Mouse (Mus musculus): ENCODE measurements around the gene Tfpi. TPM values are rescaled to one million over a fixed set of nuclear protein-coding genes. Genes with fewer than 3 reads are reported as not detected.

Tfpi gene
- polyA plus RNA-seq (2012; rRNA removed) = 2.4 and 2.8 TPM in 2 replicates

- no peak for DNase-seq
- no peaks in the 10 kb centered on the region for H3K27me3 ChIP-seq (ENCODE audit: control insufficient read depth, insufficient read depth, low read length)
- WGBS = 53% methylated on average over 4 of the region's 4 CpGs
- no peak within 1 kb of the TSS for H3K27ac ChIP-seq (ENCODE audit: insufficient read depth, low read length)
- no peak for TF ChIP-seq POLR2A (IDR thresholded peaks at IDR 0.05; ENCODE audit: borderline replicate concordance, insufficient read depth, low read length)
- no peak for TF ChIP-seq CTCF (IDR thresholded peaks at IDR 0.05; ENCODE audit: borderline replicate concordance, insufficient read depth, low read depth, low read length)
- H3K4me3 ChIP-seq (replicated peaks; ENCODE audit: insufficient read depth, low read depth, low read length) = no peak within 1 kb of the TSS
- no peaks in the 10 kb centered on the region for H3K4me1 ChIP-seq (ENCODE audit: control insufficient read depth, insufficient read depth, low read length)
Observed at GRCm38 (mm10) chr2:84476577-84476976, at the start of gene Tfpi. Gene Tfpi, minus strand, starts transcription at chr2:84476775.

DNA sequence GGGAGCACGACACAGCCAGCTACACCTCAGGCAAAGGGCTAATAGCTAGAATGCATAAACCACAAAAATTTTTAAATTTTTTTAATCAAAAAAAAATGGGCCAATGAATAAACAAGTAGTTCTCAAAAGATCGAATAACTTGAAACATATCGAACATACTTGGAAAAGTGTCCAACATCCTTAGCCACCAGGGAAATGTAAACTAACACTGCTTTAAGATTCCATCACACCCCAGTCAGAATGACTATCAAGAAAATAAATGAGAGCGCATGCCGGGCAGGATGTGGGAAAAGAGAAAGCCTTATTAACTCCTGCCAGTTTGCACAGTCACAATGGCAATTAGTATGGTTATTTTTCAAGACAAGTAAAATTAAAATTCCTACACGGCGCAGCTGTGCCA, 49.6 kb upstream of the Tfpi start:
- H3K4me1 ChIP-seq (ENCODE audit: control insufficient read depth, insufficient read depth, low read length) = no peaks in the 10 kb centered on the region
- WGBS = 76% methylated on average over 7 of the region's 7 CpGs
- H3K4me3 ChIP-seq (replicated peaks; ENCODE audit: insufficient read depth, low read depth, low read length) = no peak overlapping the region
- no peaks in the 10 kb centered on the region for H3K27me3 ChIP-seq (ENCODE audit: control insufficient read depth, insufficient read depth, low read length)
- no peak for DNase-seq
- no peak for TF ChIP-seq CTCF (IDR thresholded peaks at IDR 0.05; ENCODE audit: borderline replicate concordance, insufficient read depth, low read depth, low read length)
- no peak for TF ChIP-seq POLR2A (IDR thresholded peaks at IDR 0.05; ENCODE audit: borderline replicate concordance, insufficient read depth, low read length)
- no peak overlapping the region for H3K27ac ChIP-seq (ENCODE audit: insufficient read depth, low read length)

DNA sequence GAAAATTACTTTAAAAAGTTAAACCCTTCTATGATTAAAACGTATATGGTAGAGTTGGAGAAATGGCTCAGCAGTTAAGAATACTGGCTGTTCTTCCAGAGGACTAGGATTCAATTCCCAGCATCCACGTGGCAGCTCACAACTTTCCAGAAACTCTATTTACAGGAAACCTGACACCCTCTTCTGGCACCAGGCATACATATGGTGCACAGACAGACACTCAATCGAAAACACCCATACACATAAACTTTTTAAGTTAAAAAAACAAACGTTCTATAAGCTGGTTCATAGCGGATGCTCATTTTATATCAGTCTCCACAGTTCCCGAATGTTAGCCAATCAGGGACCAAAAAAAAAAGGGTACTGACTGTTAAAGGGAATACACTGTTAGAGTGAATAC, 49.2 kb upstream of the Tfpi start:
- Histone ChIP-seq H3K4me3 (replicated peaks; ENCODE audit: insufficient read depth, low read depth, low read length) (no peak overlapping the region), H3K4me1 (ENCODE audit: control insufficient read depth, insufficient read depth, low read length) (no peaks in the 10 kb centered on the region), H3K27ac (ENCODE audit: insufficient read depth, low read length) (no peak overlapping the region), H3K27me3 (ENCODE audit: control insufficient read depth, insufficient read depth, low read length) (no peaks in the 10 kb centered on the region)
- DNase-seq = no peak
- WGBS = 76% methylated on average over 6 of the region's 6 CpGs
- TF ChIP-seq POLR2A (IDR thresholded peaks at IDR 0.05; ENCODE audit: borderline replicate concordance, insufficient read depth, low read length) (no peak), CTCF (IDR thresholded peaks at IDR 0.05; ENCODE audit: borderline replicate concordance, insufficient read depth, low read depth, low read length) (no peak)

DNA sequence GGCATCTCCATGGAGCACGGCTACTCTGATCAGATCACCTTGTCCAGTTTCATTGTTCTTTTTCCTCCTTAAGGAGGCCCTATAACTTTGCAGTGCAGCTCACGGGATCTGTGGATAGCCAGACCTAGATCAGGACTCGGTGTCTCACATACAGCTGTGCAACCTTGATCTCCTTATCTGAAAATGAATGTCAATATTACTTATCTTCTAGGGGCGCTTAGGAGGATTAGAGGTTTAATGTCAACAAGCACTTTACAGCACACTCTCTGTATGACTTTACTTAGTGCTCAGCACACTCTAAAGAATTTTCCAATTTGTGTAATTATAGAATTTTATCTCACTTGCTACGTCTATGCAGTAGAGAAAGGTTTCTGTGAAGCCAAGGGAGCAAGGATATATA, 48.5 kb upstream of the Tfpi start:
- H3K4me3 ChIP-seq (replicated peaks; ENCODE audit: insufficient read depth, low read depth, low read length) = no peak overlapping the region
- DNase-seq = no peak
- H3K4me1 ChIP-seq (ENCODE audit: control insufficient read depth, insufficient read depth, low read length) = no peaks in the 10 kb centered on the region
- no peaks in the 10 kb centered on the region for H3K27me3 ChIP-seq (ENCODE audit: control insufficient read depth, insufficient read depth, low read length)
- TF ChIP-seq POLR2A (IDR thresholded peaks at IDR 0.05; ENCODE audit: borderline replicate concordance, insufficient read depth, low read length) = no peak
- TF ChIP-seq CTCF (IDR thresholded peaks at IDR 0.05; ENCODE audit: borderline replicate concordance, insufficient read depth, low read depth, low read length) = no peak
- no peak overlapping the region for H3K27ac ChIP-seq (ENCODE audit: insufficient read depth, low read length)
- WGBS = 88% methylated on average over 5 of the region's 5 CpGs

DNA sequence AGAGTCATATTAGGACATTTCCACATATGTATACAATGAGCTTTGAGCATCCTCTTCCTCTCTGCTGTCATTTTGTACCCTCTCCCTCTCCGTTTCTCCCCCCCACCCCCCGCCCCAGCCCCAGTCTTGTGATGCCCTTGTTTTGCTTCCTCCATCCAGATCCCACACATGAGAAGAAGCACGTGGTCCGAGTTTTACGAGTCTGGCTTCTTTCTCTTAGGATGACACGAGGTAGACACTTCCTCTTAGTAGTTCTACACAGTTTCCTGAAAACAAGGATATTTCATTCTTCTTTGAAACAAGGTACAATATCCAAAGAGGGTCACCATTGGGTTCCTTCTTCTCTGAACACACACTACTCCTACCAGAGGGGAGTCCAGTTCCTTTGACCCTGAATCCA, 47.4 kb upstream of the Tfpi start:
- no peak overlapping the region for H3K27ac ChIP-seq (ENCODE audit: insufficient read depth, low read length)
- H3K4me1 ChIP-seq (ENCODE audit: control insufficient read depth, insufficient read depth, low read length) = no peaks in the 10 kb centered on the region
- no peak overlapping the region for H3K4me3 ChIP-seq (replicated peaks; ENCODE audit: insufficient read depth, low read depth, low read length)
- WGBS = 87% methylated on average over 6 of the region's 6 CpGs
- TF ChIP-seq POLR2A (IDR thresholded peaks at IDR 0.05; ENCODE audit: borderline replicate concordance, insufficient read depth, low read length) (no peak), CTCF (IDR thresholded peaks at IDR 0.05; ENCODE audit: borderline replicate concordance, insufficient read depth, low read depth, low read length) (no peak)
- H3K27me3 ChIP-seq (ENCODE audit: control insufficient read depth, insufficient read depth, low read length) = no peaks in the 10 kb centered on the region
- DNase-seq = no peak

DNA sequence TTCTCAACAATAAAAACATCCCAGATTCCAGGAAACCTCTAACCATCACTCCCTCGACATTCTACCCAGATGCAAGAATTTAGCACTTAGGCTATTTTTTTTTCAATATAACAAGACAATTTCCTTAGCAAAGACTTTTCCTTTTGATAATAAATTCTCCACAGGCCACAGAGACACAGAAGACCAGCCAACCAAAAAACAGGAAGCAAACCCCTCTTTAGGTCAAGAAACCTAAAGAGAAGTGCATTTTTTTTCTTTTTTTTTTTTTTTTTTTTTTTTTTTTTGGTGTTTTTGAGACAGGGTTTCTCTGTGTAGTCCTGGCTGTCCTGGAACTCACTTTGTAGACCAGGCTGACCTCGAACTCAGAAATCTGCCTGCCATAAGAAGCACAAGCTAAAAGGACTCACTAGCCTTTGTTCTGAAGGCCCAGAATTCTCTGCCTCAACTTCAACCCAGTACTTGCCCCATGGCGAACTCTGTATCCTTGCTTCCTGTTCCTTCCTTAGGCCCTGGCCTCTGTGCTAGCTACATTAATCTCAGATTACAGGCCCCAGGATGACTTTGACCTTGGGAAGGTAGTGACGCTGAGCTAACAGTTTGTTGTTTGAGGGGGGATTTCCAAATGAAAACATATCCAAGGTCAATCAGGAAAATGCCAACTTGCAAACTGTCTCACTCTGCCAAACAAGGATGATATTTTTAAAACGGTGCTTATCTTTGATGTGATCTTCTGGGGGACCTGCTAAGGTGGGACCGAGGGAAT, 46.7 kb upstream of the Tfpi start:
- TF ChIP-seq CTCF (IDR thresholded peaks at IDR 0.05; ENCODE audit: borderline replicate concordance, insufficient read depth, low read depth, low read length) (no peak), POLR2A (IDR thresholded peaks at IDR 0.05; ENCODE audit: borderline replicate concordance, insufficient read depth, low read length) (no peak)

GRCm38 (mm10) chr2:84519514-84520067, 43.0 kb upstream of the Tfpi start:
- no peak for DNase-seq
- Histone ChIP-seq H3K4me3 (replicated peaks; ENCODE audit: insufficient read depth, low read depth, low read length) (no peak overlapping the region), H3K27ac (ENCODE audit: insufficient read depth, low read length) (no peak overlapping the region), H3K4me1 (ENCODE audit: control insufficient read depth, insufficient read depth, low read length) (no peaks in the 10 kb centered on the region), H3K27me3 (ENCODE audit: control insufficient read depth, insufficient read depth, low read length) (no peaks in the 10 kb centered on the region)
- WGBS = 79% methylated on average over 12 of the region's 12 CpGs
- TF ChIP-seq POLR2A (IDR thresholded peaks at IDR 0.05; ENCODE audit: borderline replicate concordance, insufficient read depth, low read length) = no peak
- no peak for TF ChIP-seq CTCF (IDR thresholded peaks at IDR 0.05; ENCODE audit: borderline replicate concordance, insufficient read depth, low read depth, low read length)

More for the DNA sequence above, 46.7 kb upstream of the Tfpi start:
- Histone ChIP-seq H3K27ac (ENCODE audit: insufficient read depth, low read length) (no peak overlapping the region), H3K27me3 (ENCODE audit: control insufficient read depth, insufficient read depth, low read length) (no peaks in the 10 kb centered on the region), H3K4me3 (replicated peaks; ENCODE audit: insufficient read depth, low read depth, low read length) (no peak overlapping the region), H3K4me1 (ENCODE audit: control insufficient read depth, insufficient read depth, low read length) (no peaks in the 10 kb centered on the region)
- WGBS = 82% methylated on average over 6 of the region's 6 CpGs
- DNase-seq = no peak

DNA sequence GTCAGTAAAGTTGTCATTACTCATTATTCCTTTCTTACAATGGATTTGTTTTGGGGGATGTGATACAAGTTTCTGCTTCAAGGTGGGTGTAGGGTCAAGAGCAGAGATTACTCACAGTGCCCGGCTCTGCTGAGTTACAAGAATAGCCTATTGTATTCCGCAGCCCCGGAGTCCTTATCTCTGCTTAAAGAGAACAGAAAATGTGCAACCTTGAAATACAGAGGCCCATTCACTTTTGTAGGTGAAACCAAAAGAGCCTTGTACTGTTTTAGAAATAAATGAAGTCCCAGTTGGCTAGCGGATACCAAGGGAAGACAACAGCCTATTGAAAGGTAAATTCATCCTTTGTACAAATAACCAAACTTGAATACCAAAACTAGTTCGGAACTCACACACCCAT, 42.2 kb upstream of the Tfpi start:
- H3K4me1 ChIP-seq (ENCODE audit: control insufficient read depth, insufficient read depth, low read length) = no peaks in the 10 kb centered on the region
- H3K4me3 ChIP-seq (replicated peaks; ENCODE audit: insufficient read depth, low read depth, low read length) = no peak overlapping the region
- DNase-seq = no peak
- TF ChIP-seq CTCF (IDR thresholded peaks at IDR 0.05; ENCODE audit: borderline replicate concordance, insufficient read depth, low read depth, low read length) (no peak), POLR2A (IDR thresholded peaks at IDR 0.05; ENCODE audit: borderline replicate concordance, insufficient read depth, low read length) (no peak)
- no peaks in the 10 kb centered on the region for H3K27me3 ChIP-seq (ENCODE audit: control insufficient read depth, insufficient read depth, low read length)
- no peak overlapping the region for H3K27ac ChIP-seq (ENCODE audit: insufficient read depth, low read length)
- 77% methylated on average over 5 of the region's 5 CpGs for WGBS
